In genomic region chr12:69891721-69892120, GRCm38 (mm10) we compare ENCODE assay signal across 8 mouse cellular contexts. TPM values are rescaled to one million over a fixed set of nuclear protein-coding genes. Genes with fewer than 3 reads are reported as not detected.
A peak's percentile ranks its signal among the peaks of the same experiment; 100 is the strongest.
DNase-seq lines count a peak whose midpoint lies in the region; ATAC-seq and TF ChIP-seq lines count a peak whose summit lies in the region.

No protein-coding gene starts in this region.

- in situ Hi-C loops in ES-E14 (cut with MboI; ENCODE audit: low sequenced_read_pairs in 2 of 2, unreplicated experiment in 2 of 2) = no loop called here

- H3K27me3 ChIP-seq in heart, embryonic 15.5 days = no peaks in the 10 kb centered on the region
- H3K27me3 ChIP-seq in hindbrain, embryonic 10.5 days (ENCODE audit: insufficient read depth, poor library complexity, severe bottlenecking) = no peaks in the 10 kb centered on the region
- peaks cover 5% of the 10 kb centered on the region; the same call in 1 of the 2 replicates for H3K27me3 ChIP-seq in midbrain, embryonic 10.5 days (ENCODE audit: low read depth, poor library complexity, severe bottlenecking)

- peak overlapping the region; percentile 95 for H3K27ac ChIP-seq in heart, embryonic 15.5 days
- no peak overlapping the region for H3K27ac ChIP-seq in ES-E14 (ENCODE audit: insufficient read depth, low read depth, low read length, poor library complexity, severe bottlenecking)
- peak overlapping the region; percentile 98 for H3K27ac ChIP-seq in hindbrain, embryonic 10.5 days
- H3K27ac ChIP-seq in midbrain, embryonic 10.5 days (replicated peaks) = peak overlapping the region; percentile 97

- peak overlapping the region; percentile 90 for H3K9ac ChIP-seq in heart, embryonic 15.5 days
- H3K9ac ChIP-seq in ES-E14 (ENCODE audit: insufficient read depth, low read depth, low read length, poor library complexity, severe bottlenecking) = peak overlapping the region; percentile 96; the same call in 1 of the 2 replicates

- H3K36me3 ChIP-seq in heart, embryonic 15.5 days = no peaks in the 10 kb centered on the region
- no peaks in the 10 kb centered on the region; the same call in none of the 2 replicates for H3K36me3 ChIP-seq in ES-E14 (ENCODE audit: control insufficient read depth, insufficient read depth, low read length, poor library complexity, severe bottlenecking)
- H3K36me3 ChIP-seq in hindbrain, embryonic 10.5 days = peaks cover 12% of the 10 kb centered on the region
- H3K36me3 ChIP-seq in midbrain, embryonic 10.5 days = peaks cover 6% of the 10 kb centered on the region

- no peak for ATAC-seq in heart, embryonic 15.5 days (replicated peaks; ENCODE audit: insufficient number of reproducible peaks, insufficient read depth, low FRiP score, low read depth)

- H3K4me2 ChIP-seq in heart, embryonic 15.5 days = peak overlapping the region; percentile 75

- WGBS in heart, embryonic 15.5 days = 30% methylated on average over 3 of the region's 3 CpGs
- 57% methylated on average over 3 of the region's 3 CpGs for WGBS in hindbrain, embryonic 10.5 days
- 50% methylated on average over 3 of the region's 3 CpGs for WGBS in midbrain, embryonic 10.5 days

- peaks cover 35% of the 10 kb centered on the region for H3K4me1 ChIP-seq in heart, embryonic 15.5 days (replicated peaks)
- peaks cover 6 to 9% of the 10 kb centered on the region in 2 experiments; a peak in 2 of 4 replicates for H3K4me1 ChIP-seq in ES-E14 (ENCODE audit: control insufficient read depth in 2 of 2, insufficient read depth in 2 of 2, low read length in 2 of 2, poor library complexity in 1 of 2)
- peaks cover 34% of the 10 kb centered on the region for H3K4me1 ChIP-seq in hindbrain, embryonic 10.5 days (replicated peaks)
- peaks cover 44% of the 10 kb centered on the region for H3K4me1 ChIP-seq in midbrain, embryonic 10.5 days

- DNase-seq in heart, adult 8-10 months (ENCODE audit: low spot score) = no peak
- DNase-seq in ES-E14 (ENCODE audit: low read depth, low spot score) = no peak
- no peak for DNase-seq in hindbrain, embryonic 10.5 days (ENCODE audit: low spot score)
- no peak for DNase-seq in midbrain, embryonic 10.5 days (ENCODE audit: low spot score)
- DNase-seq in urinary bladder, adult 18-20 months (ENCODE audit: low spot score in 2 of 2) = no peak
- no peak for DNase-seq in thymus, postnatal 25 days
- DNase-seq in thymus, postnatal 0 days (ENCODE audit: low spot score) = no peak

- H3K9me3 ChIP-seq in heart, embryonic 15.5 days (replicated peaks) = no peaks in the 10 kb centered on the region
- no peaks in the 10 kb centered on the region for H3K9me3 ChIP-seq in ES-E14 (ENCODE audit: control insufficient read depth, insufficient read depth, low read depth, low read length)
- H3K9me3 ChIP-seq in hindbrain, embryonic 10.5 days = no peaks in the 10 kb centered on the region
- no peaks in the 10 kb centered on the region for H3K9me3 ChIP-seq in midbrain, embryonic 10.5 days (replicated peaks)

- peak overlapping the region; percentile 88 for H3K4me3 ChIP-seq in heart, embryonic 15.5 days
- H3K4me3 ChIP-seq in ES-E14 (ENCODE audit: insufficient read depth in 1 of 2, low read depth in 1 of 2, low read length in 2 of 2, poor library complexity in 1 of 2, severe bottlenecking in 1 of 2) = peak overlapping the region; percentile 94 to 97
- H3K4me3 ChIP-seq in hindbrain, embryonic 10.5 days = peak overlapping the region; percentile 92
- H3K4me3 ChIP-seq in midbrain, embryonic 10.5 days = peak overlapping the region; percentile 90

TF ChIP-seq in ES-E14, 5 proteins besides CTCF, POLR2A, EP300 and RAD21:
- TF ChIP-seq CHD2 (IDR thresholded peaks at IDR 0.05; ENCODE audit: low read depth, low read length) (no peak), MAFK (IDR thresholded peaks at IDR 0.05; ENCODE audit: insufficient read depth, low read depth, low read length) (no peak), ZNF384 (IDR thresholded peaks at IDR 0.05; ENCODE audit: low read depth, low read length) (no peak), ZC3H11A (IDR thresholded peaks at IDR 0.05; ENCODE audit: borderline replicate concordance, low read depth, low read length) (no peak), HCFC1 (IDR thresholded peaks at IDR 0.05; ENCODE audit: borderline replicate concordance, insufficient read depth, low read length) (no peak)
TF ChIP-seq in ES-E14: peak in this region for 0.

RNA-seq across cellular contexts. Expression of gene Atl1, which starts 0.7 kb away (rescaled TPM):
- polyA plus RNA-seq in heart, embryonic 15.5 days (2015; fragmentation: Nextera tagmentation; extraction: Ambion mirVana) = 6.6 and 7.1 TPM in 2 replicates
- total RNA-seq in heart, adult 8-10 months (2022) = 1 to 10 TPM; 3.4 to 6.1 (median 5.0) TPM
- 2.5 and 5.8 TPM in 2 replicates for total RNA-seq in ES-E14 (2012; rRNA removed)
- 22.5 and 45.8 TPM in 2 replicates for polyA plus RNA-seq in hindbrain, embryonic 10.5 days (2016; fragmentation: Nextera tagmentation; extraction: Ambion mirVana)
- polyA plus RNA-seq in midbrain, embryonic 10.5 days (2016; fragmentation: Nextera tagmentation; extraction: Ambion mirVana) = 22.1 and 35.0 TPM in 2 replicates
- 1.8 and 1.9 TPM in 2 replicates for polyA plus RNA-seq in thymus, postnatal 0 days (2015; fragmentation: Nextera tagmentation; extraction: Ambion mirVana)

RNA-seq across cellular contexts. Expression of gene Map4k5, which starts 1.3 kb away (rescaled TPM):
- polyA plus RNA-seq in heart, embryonic 15.5 days (2015; fragmentation: Nextera tagmentation; extraction: Ambion mirVana) = 27.7 and 29.2 TPM in 2 replicates
- total RNA-seq in heart, adult 8-10 months (2022) = 10 to 100 TPM; 19.1 to 21.2 (median 20.3) TPM
- 22.5 and 29.8 TPM in 2 replicates for total RNA-seq in ES-E14 (2012; rRNA removed)
- 23.2 and 25.2 TPM in 2 replicates for polyA plus RNA-seq in hindbrain, embryonic 10.5 days (2016; fragmentation: Nextera tagmentation; extraction: Ambion mirVana)
- polyA plus RNA-seq in midbrain, embryonic 10.5 days (2016; fragmentation: Nextera tagmentation; extraction: Ambion mirVana) = 22.1 and 23.5 TPM in 2 replicates
- 11.9 and 15.3 TPM in 2 replicates for polyA plus RNA-seq in thymus, postnatal 0 days (2015; fragmentation: Nextera tagmentation; extraction: Ambion mirVana)
